Mouse (Mus musculus): ENCODE data around the gene 4930519G04Rik. TPM values are rescaled to one million over a fixed set of nuclear protein-coding genes. Genes with fewer than 3 reads are reported as not detected.
"Not testable (repeated sequence)": the region's sequence is repeated elsewhere in the genome, so short reads cannot be mapped to it uniquely, and the experiment has no call there.

Gene 4930519G04Rik
- total RNA-seq, 2 experiments from 2014 or later, result not detected

GRCm38 (mm10) chr5:114840481-114840880, 13.0 kb upstream of the 4930519G04Rik start:
- DNase-seq (ENCODE audit: low spot score in 2 of 2), result not testable (repeated sequence)

GRCm38 (mm10) chr5:114842155-114842554, 11.3 kb upstream of the 4930519G04Rik start:
- DNase-seq (ENCODE audit: low spot score in 2 of 2), result not testable (repeated sequence)

GRCm38 (mm10) chr5:114842674-114843073, 10.8 kb upstream of the 4930519G04Rik start:
- no peak for DNase-seq (ENCODE audit: low spot score in 2 of 2)

GRCm38 (mm10) chr5:114844371-114844770, 9.1 kb upstream of the 4930519G04Rik start:
- DNase-seq (ENCODE audit: low spot score in 2 of 2), result not testable (repeated sequence)

GRCm38 (mm10) chr5:114851565-114852236, 1.8 kb upstream of the 4930519G04Rik start:
- no peak for DNase-seq (ENCODE audit: low spot score in 2 of 2)

- no peak for DNase-seq (ENCODE audit: low spot score in 2 of 2)
These were observed 5.1 kb downstream of the 4930519G04Rik start, which contains the start of gene Gm9936 for GRCm38 (mm10) chr5:114858582-114858981. Gene Gm9936, minus strand, starts transcription at chr5:114858682.

- DNase-seq (ENCODE audit: low spot score in 2 of 2), result peak; percentile 53 to 82
These were observed 5.8 kb downstream of the 4930519G04Rik start for GRCm38 (mm10) chr5:114859253-114859652.

- no peak for DNase-seq (ENCODE audit: low spot score in 2 of 2)
These were observed 8.3 kb downstream of the 4930519G04Rik start for GRCm38 (mm10) chr5:114861730-114862129.

- no peak for DNase-seq (ENCODE audit: low spot score in 2 of 2)
These were observed 11.3 kb downstream of the 4930519G04Rik start for GRCm38 (mm10) chr5:114864813-114865212.

GRCm38 (mm10) chr5:114865279-114865678, 11.8 kb downstream of the 4930519G04Rik start:
- DNase-seq (ENCODE audit: low spot score in 2 of 2), result no peak

- DNase-seq (ENCODE audit: low spot score in 2 of 2), result no peak
These were observed 22.4 kb downstream of the 4930519G04Rik start for GRCm38 (mm10) chr5:114875858-114876257.

GRCm38 (mm10) chr5:114876331-114876730, 22.9 kb downstream of the 4930519G04Rik start:
- no peak for DNase-seq (ENCODE audit: low spot score in 2 of 2)

- DNase-seq (ENCODE audit: low spot score in 2 of 2), result no peak
These were observed 24.0 kb downstream of the 4930519G04Rik start for GRCm38 (mm10) chr5:114877487-114877886.

GRCm38 (mm10) chr5:114879399-114879798, 25.9 kb downstream of the 4930519G04Rik start:
- DNase-seq (ENCODE audit: low spot score in 2 of 2), result no peak

- not testable (repeated sequence) for DNase-seq (ENCODE audit: low spot score in 2 of 2)
These were observed 28.9 kb downstream of the 4930519G04Rik start for GRCm38 (mm10) chr5:114882319-114882718.

GRCm38 (mm10) chr5:114883022-114883421, 29.6 kb downstream of the 4930519G04Rik start:
- DNase-seq (ENCODE audit: low spot score in 2 of 2), result no peak

- DNase-seq (ENCODE audit: low spot score in 2 of 2), result no peak
These were observed 33.3 kb downstream of the 4930519G04Rik start for GRCm38 (mm10) chr5:114886801-114887200.

- no peak for DNase-seq (ENCODE audit: low spot score in 2 of 2)
These were observed 35.5 kb downstream of the 4930519G04Rik start for GRCm38 (mm10) chr5:114888995-114889394.

- no peak for DNase-seq (ENCODE audit: low spot score in 2 of 2)
These were observed 42.1 kb downstream of the 4930519G04Rik start for GRCm38 (mm10) chr5:114895542-114895941.

- DNase-seq (ENCODE audit: low spot score in 2 of 2), result no peak
These were observed 43.4 kb downstream of the 4930519G04Rik start, which contains the start of gene Oasl2 for GRCm38 (mm10) chr5:114896688-114897373. Gene Oasl2, plus strand, starts transcription at chr5:114896936.

- no peak for DNase-seq (ENCODE audit: low spot score in 2 of 2)
These were observed 43.9 kb downstream of the 4930519G04Rik start for GRCm38 (mm10) chr5:114897374-114897793.

- DNase-seq (ENCODE audit: low spot score in 2 of 2), result no peak
These were observed 45.4 kb downstream of the 4930519G04Rik start for GRCm38 (mm10) chr5:114898857-114899256.

All from layer of hippocampus, adult 18-20 months (tissue).